Mouse (Mus musculus): ENCODE data around the gene Asna1. TPM values are rescaled to one million over a fixed set of nuclear protein-coding genes. Genes with fewer than 3 reads are reported as not detected.

Asna1 gene
- polyA plus RNA-seq, 1 experiment from 2014 or later = 132 TPM

Small RNA genes within 50 kb of the gene (microRNA-seq; reads per million reads assigned to microRNA genes)
- not detected for gene Mir7070

Other genes starting within 250 kb of the Asna1 start
- gene Nfix, start 224.9 kb downstream of the Asna1 start, polyA plus RNA-seq (2015; fragmentation: Nextera tagmentation; extraction: Ambion mirVana) = 46.9 and 48.0 TPM in 2 replicates
- gene Dand5, start 202.5 kb downstream of the Asna1 start, polyA plus RNA-seq (2015; fragmentation: Nextera tagmentation; extraction: Ambion mirVana) = 6.3 TPM in 2 replicates
- 48.1 and 48.4 TPM in 2 replicates for gene Gadd45gip1, start 193.8 kb downstream of the Asna1 start, polyA plus RNA-seq (2015; fragmentation: Nextera tagmentation; extraction: Ambion mirVana)
- 106 TPM in 2 replicates for gene Rad23a, start 184.6 kb downstream of the Asna1 start, polyA plus RNA-seq (2015; fragmentation: Nextera tagmentation; extraction: Ambion mirVana)
- gene Calr, start 178.3 kb downstream of the Asna1 start, polyA plus RNA-seq (2015; fragmentation: Nextera tagmentation; extraction: Ambion mirVana) = 943 and 1,018 TPM in 2 replicates
- gene Farsa, start 168.3 kb downstream of the Asna1 start, polyA plus RNA-seq (2015; fragmentation: Nextera tagmentation; extraction: Ambion mirVana) = 108 and 109 TPM in 2 replicates
- 82.7 and 92.5 TPM in 2 replicates for gene Syce2, start 153.2 kb downstream of the Asna1 start, polyA plus RNA-seq (2015; fragmentation: Nextera tagmentation; extraction: Ambion mirVana)
- 41.7 and 42.1 TPM in 2 replicates for gene Gcdh, start 131.4 kb downstream of the Asna1 start, polyA plus RNA-seq (2015; fragmentation: Nextera tagmentation; extraction: Ambion mirVana)
- gene Klf1, start 123.4 kb downstream of the Asna1 start, polyA plus RNA-seq (2015; fragmentation: Nextera tagmentation; extraction: Ambion mirVana) = 2.4 and 4.4 TPM in 2 replicates
- gene Dnase2a, start 116.7 kb downstream of the Asna1 start, polyA plus RNA-seq (2015; fragmentation: Nextera tagmentation; extraction: Ambion mirVana) = 16.4 and 18.5 TPM in 2 replicates
- 0.32 and 0.55 TPM in 2 replicates for gene Mast1, start 87.9 kb downstream of the Asna1 start, polyA plus RNA-seq (2015; fragmentation: Nextera tagmentation; extraction: Ambion mirVana)
- 0.20 and 0.47 TPM in 2 replicates for gene Rtbdn, start 78.3 kb downstream of the Asna1 start, polyA plus RNA-seq (2015; fragmentation: Nextera tagmentation; extraction: Ambion mirVana)
- not detected in 2 replicates for gene Gm49661, start 55.8 kb downstream of the Asna1 start, polyA plus RNA-seq (2015; fragmentation: Nextera tagmentation; extraction: Ambion mirVana)
- gene Prdx2, start 55.7 kb downstream of the Asna1 start, polyA plus RNA-seq (2015; fragmentation: Nextera tagmentation; extraction: Ambion mirVana) = 961 and 978 TPM in 2 replicates
- 90.9 and 93.2 TPM in 2 replicates for gene Rnaseh2a, start 55.5 kb downstream of the Asna1 start, polyA plus RNA-seq (2015; fragmentation: Nextera tagmentation; extraction: Ambion mirVana)
- gene Junb, start 46.6 kb downstream of the Asna1 start, polyA plus RNA-seq (2015; fragmentation: Nextera tagmentation; extraction: Ambion mirVana) = 8.2 and 8.4 TPM in 2 replicates
- gene Hook2, start 34.7 kb downstream of the Asna1 start, polyA plus RNA-seq (2015; fragmentation: Nextera tagmentation; extraction: Ambion mirVana) = 18.6 and 18.8 TPM in 2 replicates
- not detected in 2 replicates for gene Best2, start 10.8 kb downstream of the Asna1 start, polyA plus RNA-seq (2015; fragmentation: Nextera tagmentation; extraction: Ambion mirVana)
- gene Trir, start 1.5 kb upstream of the Asna1 start, polyA plus RNA-seq (2015; fragmentation: Nextera tagmentation; extraction: Ambion mirVana) = 114 and 132 TPM in 2 replicates
- 31.0 and 32.2 TPM in 2 replicates for gene Tnpo2, start 11.6 kb upstream of the Asna1 start, polyA plus RNA-seq (2015; fragmentation: Nextera tagmentation; extraction: Ambion mirVana)
- 31.6 and 32.2 TPM in 2 replicates for gene Fbxw9, start 34.8 kb upstream of the Asna1 start, polyA plus RNA-seq (2015; fragmentation: Nextera tagmentation; extraction: Ambion mirVana)
- gene Gm5741, start 42.7 kb upstream of the Asna1 start, polyA plus RNA-seq (2015; fragmentation: Nextera tagmentation; extraction: Ambion mirVana) = 0.75 and 0.76 TPM in 2 replicates
- gene Dhps, start 46.5 kb upstream of the Asna1 start, polyA plus RNA-seq (2015; fragmentation: Nextera tagmentation; extraction: Ambion mirVana) = 60.0 and 60.5 TPM in 2 replicates
- 111 and 127 TPM in 2 replicates for gene Wdr83os, start 55.5 kb upstream of the Asna1 start, polyA plus RNA-seq (2015; fragmentation: Nextera tagmentation; extraction: Ambion mirVana)
- gene Wdr83, start 56.0 kb upstream of the Asna1 start, polyA plus RNA-seq (2015; fragmentation: Nextera tagmentation; extraction: Ambion mirVana) = 43.0 and 45.1 TPM in 2 replicates
- gene Man2b1, start 58.0 kb upstream of the Asna1 start, polyA plus RNA-seq (2015; fragmentation: Nextera tagmentation; extraction: Ambion mirVana) = 29.2 and 32.2 TPM in 2 replicates
- 2.7 and 3.4 TPM in 2 replicates for gene Zfp791, start 97.8 kb upstream of the Asna1 start, polyA plus RNA-seq (2015; fragmentation: Nextera tagmentation; extraction: Ambion mirVana)
- gene Cks1brt, start 126.6 kb upstream of the Asna1 start, polyA plus RNA-seq (2015; fragmentation: Nextera tagmentation; extraction: Ambion mirVana) = not detected in 2 replicates
- gene Olfr371, start 200.7 kb upstream of the Asna1 start, polyA plus RNA-seq (2015; fragmentation: Nextera tagmentation; extraction: Ambion mirVana) = not detected in 2 replicates

Measured in limb, embryonic 13.5 days (tissue).